Mouse (Mus musculus): ENCODE results near the gene Rhbdd3.

Gene Rhbdd3

DNA sequence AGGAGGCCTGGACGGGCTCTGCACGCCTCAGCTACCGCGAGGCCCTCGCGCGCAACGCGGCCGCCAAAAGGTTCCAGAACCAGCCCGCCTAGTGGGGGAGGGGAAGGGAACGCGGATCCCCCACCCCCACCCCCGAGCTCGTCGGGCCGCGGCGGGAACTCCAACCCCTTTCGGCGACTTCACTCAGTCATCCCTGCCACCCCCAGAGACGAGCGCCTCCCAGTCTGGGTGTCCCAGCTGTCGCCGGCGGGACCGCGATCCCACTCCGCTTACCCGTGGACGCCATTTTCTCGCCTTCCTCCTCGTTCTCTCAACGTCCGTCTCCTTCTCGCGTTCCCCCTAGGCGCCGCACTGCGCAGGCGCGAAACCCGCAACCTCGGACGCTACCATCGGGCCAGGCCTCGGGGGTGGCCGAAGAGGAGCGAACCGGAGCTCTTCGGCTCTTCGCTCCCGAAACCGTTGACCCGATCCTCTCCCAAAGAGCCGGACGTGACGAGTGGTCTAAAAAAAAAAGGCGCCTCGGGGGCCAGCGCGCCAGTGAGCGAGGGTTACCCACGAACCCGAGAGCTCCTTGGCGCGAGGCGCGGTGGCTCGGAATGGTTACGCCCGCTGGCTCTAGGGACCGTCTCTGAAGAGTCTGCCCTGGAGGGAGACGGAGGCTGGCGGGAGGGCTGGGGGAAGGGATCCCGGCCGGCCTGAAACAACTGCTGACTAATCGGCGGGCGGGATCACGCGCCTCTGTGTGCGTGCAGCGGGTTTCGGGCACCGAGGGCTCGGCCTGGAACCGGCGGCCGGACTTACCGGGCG is at the start of gene Rhbdd3, which contains the start of gene Ewsr1:
Rhbdd3 (plus strand) TSS at position 191 of the 807 bp plus-strand sequence.
Ewsr1 (minus strand) TSS at position 531 of the 807 bp plus-strand sequence.
- peak; percentile 98 to 100 for DNase-seq (ENCODE audit: low spot score in 2 of 2)

DNA sequence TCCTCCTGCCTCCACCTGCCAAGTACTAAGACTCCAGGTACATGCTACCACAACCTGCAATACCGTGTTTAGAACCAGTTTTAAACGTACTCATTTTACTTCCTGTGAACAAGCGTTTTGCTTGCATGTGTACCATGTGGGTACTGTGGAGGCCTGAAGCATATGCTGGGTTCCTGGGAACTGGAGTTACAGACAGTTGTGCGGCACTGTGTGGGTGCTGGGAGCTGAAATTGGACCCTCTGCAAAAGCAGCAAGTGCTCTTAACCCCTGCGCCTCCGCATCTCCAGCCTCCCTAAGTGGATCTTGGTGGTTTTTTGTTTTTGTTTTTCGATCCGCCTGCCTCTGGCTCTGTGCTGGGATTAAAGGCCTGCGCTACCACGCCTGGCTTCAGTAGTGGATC is 47.1 kb upstream of the Rhbdd3 start:
- no peak for DNase-seq (ENCODE audit: low spot score in 2 of 2)

DNA sequence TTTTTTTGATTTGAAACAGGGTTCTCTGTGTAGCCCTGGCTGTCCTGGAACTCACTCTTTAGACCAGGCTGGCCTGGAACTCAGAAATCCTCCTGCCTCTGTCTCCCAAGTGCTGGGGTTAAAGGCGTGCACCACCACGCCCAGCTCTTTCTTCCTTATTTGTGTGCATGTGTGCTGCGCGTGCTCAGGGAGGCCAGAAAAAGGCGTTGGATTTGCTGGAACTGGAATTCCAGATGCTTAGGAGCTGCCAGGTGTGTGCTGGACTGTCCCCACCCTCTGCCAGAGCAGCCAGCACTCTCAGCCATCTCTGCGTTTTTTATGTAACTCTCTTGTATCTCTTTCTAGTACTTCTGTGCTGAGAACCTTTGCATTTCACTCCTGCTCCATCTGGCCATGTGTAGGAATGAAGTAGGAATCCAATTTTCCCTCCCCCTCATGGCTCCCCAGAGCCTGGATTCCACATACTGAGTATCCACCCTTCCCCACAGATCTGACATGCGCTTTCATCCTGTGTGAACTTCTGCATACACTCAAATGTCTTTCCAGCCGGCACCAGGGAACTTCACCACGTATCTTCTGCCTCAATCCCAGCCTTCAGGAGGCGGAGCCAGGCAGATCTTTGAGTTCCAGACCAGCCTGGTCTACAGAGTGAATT is 46.4 kb upstream of the Rhbdd3 start:
- no peak for DNase-seq (ENCODE audit: low spot score in 2 of 2)

GRCm38 (mm10) chr11:5054151-5054550 is 44.6 kb upstream of the Rhbdd3 start:
- DNase-seq (ENCODE audit: low spot score in 2 of 2) = no peak

DNA sequence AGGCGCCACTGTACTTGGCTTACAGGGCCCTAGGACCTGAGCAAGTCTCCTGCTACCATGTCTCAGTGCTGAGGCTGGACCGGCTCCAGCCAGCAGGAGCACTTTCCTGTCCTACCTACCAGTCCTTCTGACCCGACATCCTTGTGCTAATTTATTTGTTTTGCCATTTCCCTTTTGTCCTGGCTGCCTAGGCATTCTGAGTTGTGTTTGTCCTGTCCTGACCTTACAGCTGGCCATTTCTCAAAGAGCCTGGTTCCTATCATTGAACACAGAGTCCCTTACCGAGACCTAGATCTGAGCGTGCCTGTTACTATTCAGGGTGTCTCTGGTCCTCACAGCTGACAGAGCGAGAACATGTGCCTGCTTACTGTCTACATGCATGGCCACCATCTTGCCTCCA is 43.9 kb upstream of the Rhbdd3 start:
- DNase-seq (ENCODE audit: low spot score in 2 of 2) = no peak

DNA sequence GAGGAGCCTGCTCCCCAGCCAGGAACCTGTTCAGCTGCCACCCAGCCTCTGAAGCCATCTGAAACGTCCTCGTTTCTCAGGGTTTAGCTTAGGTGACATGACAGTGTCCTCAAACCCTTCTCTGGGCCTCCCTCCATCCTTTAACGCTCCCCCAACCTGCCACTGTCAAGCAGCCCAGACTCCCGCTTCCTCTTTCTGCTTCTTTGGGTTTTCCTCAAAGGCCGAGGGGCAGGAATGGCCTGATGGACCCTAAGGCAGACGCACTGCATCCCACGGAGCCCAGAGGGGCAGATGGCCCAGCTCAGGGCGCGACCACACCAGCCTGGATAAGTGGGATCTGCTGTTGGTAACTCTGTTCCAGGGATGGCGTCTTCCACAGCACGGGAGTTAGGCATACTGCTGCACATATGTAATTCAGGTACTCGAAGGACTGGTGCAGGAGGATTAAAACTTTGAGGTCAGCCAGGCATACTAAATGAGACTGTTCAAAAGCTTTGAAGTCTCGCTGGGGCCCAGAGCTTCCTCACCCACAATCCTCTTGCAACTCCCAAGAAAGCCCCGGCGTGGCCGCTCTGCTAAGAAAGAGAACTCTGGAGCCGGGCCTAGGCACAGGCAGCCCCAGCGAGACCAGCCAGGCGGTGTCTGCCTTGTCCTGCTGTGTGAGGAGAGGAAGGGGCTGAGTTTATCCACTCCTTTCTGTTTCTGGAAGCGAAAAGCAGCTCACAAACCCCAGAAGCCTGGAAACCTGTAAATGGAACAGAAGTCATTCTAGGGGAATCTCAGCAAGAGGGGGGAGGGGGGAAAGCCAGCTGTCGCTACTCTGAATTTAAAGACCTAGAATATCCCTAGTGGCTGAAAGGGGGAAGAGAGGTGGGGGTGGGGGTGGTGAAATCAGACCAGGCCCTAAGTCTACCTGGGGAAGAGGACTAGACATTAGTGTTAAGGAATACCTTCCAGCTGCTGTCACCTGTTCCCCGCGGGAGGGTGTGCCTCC is 42.5 kb upstream of the Rhbdd3 start:
- no peak for DNase-seq (ENCODE audit: low spot score in 2 of 2)

DNA sequence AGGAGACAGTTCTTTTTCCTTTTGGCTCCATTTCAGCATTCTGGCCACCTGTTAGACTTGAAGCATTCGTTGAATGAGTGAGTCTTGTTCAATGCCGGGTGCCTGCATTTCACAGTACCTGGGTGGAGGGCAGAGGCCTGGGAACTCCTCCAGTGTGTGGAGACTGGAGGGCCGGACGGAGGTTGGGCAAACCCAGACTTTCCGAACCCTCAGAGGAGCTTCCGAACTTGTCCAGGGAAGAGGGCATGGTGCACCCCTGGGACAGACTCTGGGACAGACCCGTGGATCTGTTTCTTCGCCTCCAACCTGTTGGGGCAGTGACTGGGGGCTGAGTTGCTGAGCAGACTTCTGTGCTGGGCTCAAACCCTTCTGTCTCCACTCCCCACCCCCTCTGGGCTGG is 41.7 kb upstream of the Rhbdd3 start:
- DNase-seq (ENCODE audit: low spot score in 2 of 2) = no peak

GRCm38 (mm10) chr11:5057541-5057855 is 41.2 kb upstream of the Rhbdd3 start:
- no peak for DNase-seq (ENCODE audit: low spot score in 2 of 2)

GRCm38 (mm10) chr11:5057856-5058641 is 40.7 kb upstream of the Rhbdd3 start, which contains the start of gene Rasl10a:
Rasl10a (plus strand) TSS chr11:5058128.
- DNase-seq (ENCODE audit: low spot score in 2 of 2) = peak; percentile 36 to 66

GRCm38 (mm10) chr11:5058783-5059182 is 39.9 kb upstream of the Rhbdd3 start:
- no peak for DNase-seq (ENCODE audit: low spot score in 2 of 2)

DNA sequence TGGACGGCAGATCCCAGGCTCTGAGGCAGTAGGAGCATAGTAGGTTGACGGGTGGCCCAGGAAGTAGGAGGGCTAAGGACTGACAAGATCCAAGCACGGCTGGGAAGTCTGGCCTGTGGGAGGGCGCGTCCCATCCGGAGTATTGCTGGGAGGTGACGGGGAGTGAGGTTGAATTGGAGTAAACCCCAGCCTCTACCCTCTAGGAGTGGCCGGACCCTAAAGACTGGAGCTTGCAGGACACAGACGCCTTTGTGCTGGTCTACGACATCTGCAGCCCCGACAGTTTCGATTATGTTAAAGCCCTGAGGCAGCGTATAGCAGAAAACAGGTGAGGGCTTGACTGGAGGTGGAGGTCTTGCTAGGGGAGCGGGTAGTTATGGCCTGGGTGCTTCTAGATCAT is 39.5 kb upstream of the Rhbdd3 start:
- DNase-seq (ENCODE audit: low spot score in 2 of 2) = no peak

- DNase-seq (ENCODE audit: low spot score in 2 of 2) = peak in 1 of 2 experiments; percentile 59
Measured at GRCm38 (mm10) chr11:5059704-5060156, 39.0 kb upstream of the Rhbdd3 start.

DNA sequence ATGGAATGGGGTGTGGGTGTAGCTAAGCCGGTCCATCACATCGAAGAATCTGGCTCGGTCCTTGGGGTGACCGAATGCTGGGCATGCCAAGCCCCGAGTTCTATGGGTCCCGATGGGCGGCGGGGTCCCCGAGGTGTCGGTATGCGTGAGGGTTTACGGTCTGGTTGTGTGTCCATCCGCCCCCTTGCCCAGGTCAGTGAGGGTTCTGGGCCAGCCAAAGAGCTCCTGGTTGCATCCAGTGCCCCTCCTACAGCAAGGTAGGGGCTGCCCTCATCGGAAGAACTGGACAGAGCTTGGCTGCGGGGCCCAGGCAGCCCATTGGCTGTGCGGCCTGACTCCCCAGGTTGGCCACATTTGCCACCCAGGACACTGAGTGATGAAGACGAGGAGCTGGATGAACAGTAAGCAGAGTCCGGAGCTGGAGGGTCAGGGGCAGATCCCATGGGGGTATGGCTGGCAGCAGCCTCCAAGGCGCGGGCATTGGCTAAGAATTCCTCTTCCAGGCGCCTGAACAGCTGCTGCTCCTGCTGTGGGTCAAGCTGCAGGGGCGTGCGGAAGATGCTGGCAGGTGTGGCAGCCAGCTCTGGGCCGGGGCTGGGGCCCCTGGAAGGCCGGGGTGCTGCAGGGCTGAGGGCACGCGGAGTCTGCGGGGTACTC is 37.8 kb upstream of the Rhbdd3 start:
- DNase-seq (ENCODE audit: low spot score in 2 of 2) = no peak

- DNase-seq (ENCODE audit: low spot score in 2 of 2) = peak; percentile 47 to 72
Measured at GRCm38 (mm10) chr11:5061413-5062139, 37.1 kb upstream of the Rhbdd3 start.

GRCm38 (mm10) chr11:5062326-5062725 is 36.4 kb upstream of the Rhbdd3 start:
- DNase-seq (ENCODE audit: low spot score in 2 of 2) = peak in 1 of 2 experiments; percentile 32

DNA sequence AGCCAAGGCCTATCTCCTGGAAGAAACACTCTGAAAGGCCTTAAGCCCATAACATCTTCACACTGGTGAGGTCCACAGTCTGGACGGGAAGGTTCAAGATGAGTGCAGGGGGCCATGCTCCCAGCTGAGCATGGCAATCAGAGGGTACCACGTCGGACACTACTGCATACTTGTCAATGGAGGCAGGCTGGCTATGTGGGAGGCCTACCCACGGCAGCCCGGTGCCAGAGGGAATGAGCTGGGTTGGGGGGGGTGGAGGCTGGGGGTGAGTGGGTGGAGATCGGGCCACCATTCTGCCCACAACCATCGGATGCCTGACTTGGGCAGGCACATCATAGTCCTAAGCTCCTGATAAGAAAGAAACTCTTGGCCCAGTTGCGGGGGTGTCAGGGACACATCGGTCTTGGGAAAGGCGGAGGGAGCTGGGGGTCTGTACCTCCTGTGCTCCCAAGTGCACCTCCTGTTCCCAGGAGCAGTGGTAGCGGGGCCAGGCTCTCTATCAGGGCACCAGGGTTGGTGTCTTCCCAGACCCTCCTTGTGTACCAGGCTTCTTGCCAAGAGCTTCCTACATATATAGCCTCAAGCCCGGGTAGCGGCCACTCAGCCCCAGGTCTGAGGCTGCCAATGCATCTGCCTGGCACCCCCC is 35.7 kb upstream of the Rhbdd3 start:
- no peak for DNase-seq (ENCODE audit: low spot score in 2 of 2)

DNA sequence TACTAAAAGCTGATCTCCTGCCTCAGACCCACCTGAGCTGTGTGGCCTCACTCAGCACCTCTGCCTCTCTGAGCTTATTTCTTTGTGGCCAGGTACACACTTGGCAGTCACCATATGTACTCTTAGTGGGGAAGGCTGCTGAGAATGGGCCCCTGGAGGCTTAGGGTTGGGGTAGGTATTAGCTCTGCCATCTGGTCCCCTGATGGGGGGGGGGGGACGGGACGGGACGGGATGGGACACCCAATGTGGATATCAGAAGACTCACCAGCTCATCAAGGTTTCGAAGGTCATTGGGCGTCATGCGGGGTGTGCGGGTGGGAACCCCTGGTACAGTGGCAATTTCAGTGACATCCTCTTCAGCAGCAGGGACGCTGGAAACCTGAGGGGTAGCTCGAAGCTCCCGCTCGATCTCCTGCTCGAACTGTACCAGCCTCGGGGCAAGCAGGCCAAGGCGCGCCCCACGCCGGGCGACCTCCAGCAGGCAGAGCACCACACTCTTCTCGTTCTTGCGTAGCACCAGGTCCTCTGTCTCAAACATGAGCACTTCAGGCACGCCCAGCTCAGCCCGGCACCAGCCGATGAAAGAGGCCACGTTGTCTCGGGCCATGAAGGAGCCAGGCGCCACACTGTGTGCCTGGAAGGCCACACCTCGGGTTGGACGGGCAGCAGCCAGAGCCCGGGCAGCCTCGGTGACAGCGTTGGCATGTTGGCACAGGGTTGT is 35.0 kb upstream of the Rhbdd3 start:
- peak in 1 of 2 experiments; percentile 33 for DNase-seq (ENCODE audit: low spot score in 2 of 2)

GRCm38 (mm10) chr11:5064282-5065055 is 34.3 kb upstream of the Rhbdd3 start:
- no peak for DNase-seq (ENCODE audit: low spot score in 2 of 2)
